Mouse (Mus musculus) T-helper 1 cell (primary cell): Measurements from ENCODE around the gene Ttn.
"Not testable (repeated sequence)": the region's sequence is repeated elsewhere in the genome, so short reads cannot be mapped to it uniquely, and the experiment has no call there.

Experiments used
- in situ Hi-C: fragments of 300-600 bp; cut with MboI, MseI; formaldehyde crosslinking; loops from one replicate; pipeline ENCODE4 v1.15.1; 2025; ENCODE audit warnings: high pct_unique_total_duplicates

Gene Ttn

DNA sequence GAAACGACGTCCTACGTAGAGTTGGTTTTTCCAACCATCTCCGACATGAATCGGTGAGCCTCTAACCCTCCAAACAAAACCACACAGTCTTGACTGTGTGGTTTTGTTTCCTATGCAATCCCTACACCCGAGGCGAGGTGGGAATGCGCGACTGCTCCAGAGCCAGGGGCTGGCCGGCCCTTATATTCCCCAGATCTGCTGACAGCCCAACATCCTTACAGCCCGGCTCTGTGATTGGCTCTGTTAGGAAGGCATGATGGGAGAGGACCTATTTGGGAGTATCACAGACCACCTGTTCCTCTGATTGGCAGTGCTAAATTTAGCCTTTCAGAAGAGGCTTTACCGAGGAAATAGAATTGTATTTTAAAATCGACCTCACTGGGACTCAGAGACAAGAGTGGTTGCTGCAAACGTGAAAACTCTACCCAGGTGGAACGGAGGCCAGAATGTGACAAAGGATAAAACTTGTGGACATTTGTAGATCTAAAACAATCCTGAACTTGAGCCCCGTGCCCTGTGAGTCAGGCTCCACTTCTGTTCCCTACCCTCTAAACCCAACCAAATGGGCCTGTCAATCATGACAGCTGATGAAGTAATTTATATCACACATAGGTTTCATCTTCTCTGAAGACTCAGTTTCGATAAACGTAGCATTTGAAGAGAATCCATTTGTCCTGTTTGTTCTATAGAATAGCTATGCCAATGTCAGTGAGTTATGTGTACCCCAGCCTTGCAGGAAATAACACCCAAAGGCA lies at the start of gene Ttn:
Gene Ttn, minus strand, starts transcription at position 157 of the 755 bp plus-strand sequence.
- in situ Hi-C loops, result loop anchor here (5.0 kb wide), 1 partner anchor 50 kb away; no protein-coding TSS in a partner anchor

DNA sequence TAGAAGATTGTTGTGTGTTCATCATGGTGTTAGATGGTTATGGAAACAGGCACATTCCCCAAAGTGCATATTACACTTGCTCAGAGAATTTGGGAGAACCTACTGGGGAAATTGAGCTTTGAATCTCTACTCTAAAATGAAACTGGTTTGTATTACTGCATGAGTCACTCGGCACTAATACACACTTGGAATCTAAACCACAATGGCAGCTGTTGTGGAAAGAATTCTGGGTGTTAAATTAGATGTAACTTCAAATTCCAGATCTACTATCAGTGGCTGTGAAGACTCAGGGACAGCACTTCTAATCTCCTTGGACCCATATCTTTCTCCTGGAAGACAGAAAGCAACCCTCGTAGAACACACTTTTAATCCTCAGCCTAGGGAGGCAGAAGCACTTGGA lies 38.3 kb upstream of the Ttn start:
- in situ Hi-C loops, result no loop called here

DNA sequence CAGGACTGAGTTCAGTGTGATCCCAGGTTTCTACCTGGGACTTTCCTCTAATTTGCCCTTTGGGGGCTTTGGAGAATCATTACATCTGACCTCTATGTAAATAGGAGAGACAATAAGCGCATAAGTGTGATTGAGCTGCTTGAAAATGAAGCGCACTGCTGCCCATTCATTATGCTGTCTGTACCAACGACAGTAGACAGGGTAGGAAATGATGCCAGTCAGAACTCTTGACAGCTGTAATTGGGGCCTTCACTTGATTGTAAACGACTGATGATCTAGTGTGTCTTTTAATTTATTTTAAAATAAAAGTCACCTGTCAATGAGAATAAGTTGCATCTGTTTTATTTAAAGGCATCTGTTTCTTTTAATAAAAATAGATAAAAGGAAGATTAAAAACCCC lies 35.4 kb upstream of the Ttn start:
- in situ Hi-C loops, result no loop called here

DNA sequence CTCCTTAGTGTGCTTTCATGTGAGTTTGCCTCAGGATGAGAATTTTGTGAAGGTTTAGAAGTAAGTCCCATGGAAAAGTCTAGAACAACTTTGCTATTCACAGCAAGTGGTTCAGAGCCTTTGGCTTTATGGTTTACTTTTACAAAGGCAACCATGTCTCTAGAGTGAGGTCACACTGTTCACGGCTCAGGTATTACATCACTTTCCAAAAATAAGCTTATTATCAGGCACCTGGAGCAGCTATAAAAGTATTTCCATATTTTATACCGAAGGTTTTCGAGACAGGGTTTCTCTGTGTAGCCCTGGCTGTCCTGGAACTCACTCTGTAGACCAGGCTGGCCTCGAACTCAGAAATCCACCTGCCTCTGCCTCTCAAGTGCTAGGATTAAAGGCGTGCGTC lies 31.1 kb upstream of the Ttn start:
- in situ Hi-C loops, result not testable (repeated sequence)

DNA sequence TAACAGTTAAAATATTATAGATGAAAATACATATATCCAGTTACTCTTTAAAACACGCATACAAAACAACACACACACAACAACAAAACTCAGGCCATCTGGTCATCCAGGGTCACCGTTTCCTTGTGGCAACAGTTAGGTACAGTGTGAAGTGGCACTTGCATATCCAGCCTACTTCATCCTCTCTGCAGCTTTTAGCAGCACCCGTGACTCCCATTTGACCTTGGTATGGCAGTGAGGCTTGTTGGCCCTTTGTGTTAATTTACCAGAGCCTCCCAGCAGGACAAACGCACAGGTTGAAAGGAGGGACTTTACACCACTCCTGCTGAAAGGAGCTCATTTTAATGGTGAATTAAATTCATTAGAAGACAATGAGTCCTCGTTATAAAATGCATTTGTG lies 29.6 kb upstream of the Ttn start:
- in situ Hi-C loops, result no loop called here

DNA sequence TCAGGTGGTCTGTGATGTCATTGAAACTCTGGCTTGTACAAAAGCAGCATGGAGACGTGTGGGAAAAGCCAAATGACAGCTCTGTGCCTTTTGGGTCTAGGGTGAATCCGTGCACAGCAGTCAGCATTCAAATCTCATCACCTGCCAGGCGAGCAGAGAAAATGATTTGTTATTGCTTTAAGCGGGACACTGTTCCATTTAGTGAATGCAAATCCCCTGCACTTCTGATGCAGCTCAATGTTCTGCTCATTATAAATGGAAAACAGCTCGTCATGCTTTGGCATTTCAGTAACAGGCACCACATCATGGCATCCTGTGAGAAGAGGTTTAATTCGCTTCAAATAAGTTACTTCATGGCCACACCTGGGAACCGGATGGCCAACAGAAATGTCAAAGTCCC lies 24.7 kb upstream of the Ttn start:
- in situ Hi-C loops, result no loop called here

DNA sequence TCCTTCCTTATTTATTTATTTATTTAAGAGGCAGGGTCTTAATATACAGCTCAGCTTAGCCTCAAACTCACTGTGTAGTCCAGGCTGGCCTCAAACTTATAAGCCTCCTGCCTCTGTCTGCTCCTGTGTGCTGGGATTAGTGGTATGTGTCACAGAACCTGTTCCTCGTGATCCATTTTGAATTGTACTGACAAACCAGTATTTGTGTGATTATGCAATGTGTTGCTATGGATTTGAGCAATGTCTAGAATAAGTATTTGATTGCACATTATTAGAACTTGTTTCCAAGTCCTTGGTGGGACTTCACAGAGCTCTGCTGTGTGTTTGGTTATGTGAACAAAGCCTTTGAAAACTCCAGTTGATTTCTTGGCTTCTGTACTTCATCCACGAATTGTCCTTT lies 20.8 kb upstream of the Ttn start:
- in situ Hi-C loops, result no loop called here

DNA sequence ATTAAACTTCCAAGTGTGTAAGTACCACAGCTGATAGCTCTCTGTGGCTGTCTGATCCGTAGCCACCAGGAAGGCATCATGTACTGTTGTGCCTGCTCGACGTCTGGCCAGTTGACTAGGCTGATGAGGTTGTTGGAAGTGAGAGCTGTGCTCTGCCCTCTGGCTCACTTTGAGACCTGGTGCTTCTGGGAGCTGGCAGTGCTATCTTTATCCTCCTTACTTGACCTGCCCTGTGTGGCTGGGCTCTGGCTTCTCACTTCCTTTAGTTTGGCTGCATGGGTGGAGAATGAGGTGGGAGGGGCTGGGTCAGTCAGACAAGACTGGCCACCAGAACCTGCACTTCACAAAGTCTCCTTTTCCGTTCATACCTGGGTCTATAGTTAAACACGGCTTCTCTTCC lies 16.0 kb upstream of the Ttn start:
- in situ Hi-C loops, result no loop called here

DNA sequence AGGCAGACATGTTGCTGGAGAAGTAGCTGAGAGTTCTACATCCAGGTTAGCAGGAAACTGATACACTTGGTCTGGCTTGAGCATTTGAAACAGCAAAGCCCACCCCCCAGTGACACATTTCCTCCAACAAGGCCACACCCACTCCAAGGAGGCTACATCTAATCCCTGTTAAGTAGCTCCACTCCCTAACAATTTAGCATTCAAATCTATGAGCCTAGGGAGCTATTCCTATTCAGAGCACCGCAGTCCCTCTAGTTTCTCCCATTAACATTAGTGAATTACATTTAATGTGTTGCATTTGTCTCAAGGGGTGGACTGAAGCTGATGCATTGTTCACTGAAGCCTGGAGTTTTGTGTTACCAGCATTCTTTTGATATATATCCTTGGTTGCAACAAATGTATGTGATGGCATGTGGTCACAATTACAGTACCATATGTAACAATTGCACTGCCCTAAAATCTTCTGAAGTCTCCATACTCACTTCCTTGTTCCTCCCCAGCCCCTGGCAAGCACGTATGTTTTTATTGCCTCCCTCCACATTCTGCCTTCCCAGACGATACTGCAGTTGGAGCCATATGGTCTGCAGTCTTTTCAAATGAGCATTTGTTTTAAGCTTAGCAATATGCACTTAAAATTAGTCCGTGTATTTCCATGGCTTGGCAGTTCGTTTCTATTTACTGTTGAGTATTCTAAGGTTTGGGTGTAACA lies 10.3 kb upstream of the Ttn start:
- in situ Hi-C loops, result no loop called here

DNA sequence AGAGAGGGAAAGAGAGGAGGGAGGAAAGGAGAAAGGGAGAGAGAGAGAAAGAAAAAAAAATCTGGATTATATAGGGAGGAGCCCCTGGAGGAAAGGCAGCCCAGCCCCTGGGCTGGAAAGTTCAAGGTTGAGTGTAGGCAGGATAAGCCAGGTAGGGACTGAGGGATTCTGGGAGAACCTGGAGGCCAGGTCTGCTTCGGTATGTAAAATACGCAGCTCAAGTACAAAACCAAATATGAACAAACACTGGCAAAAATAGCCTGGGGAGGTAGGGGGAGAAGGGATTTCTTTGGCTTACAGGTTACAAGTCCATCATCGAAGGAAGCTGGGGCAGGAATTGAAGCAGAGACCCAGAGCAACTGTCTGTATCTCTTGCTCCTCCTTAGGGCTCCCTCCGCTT lies 5.0 kb upstream of the Ttn start:
- in situ Hi-C loops, result no loop called here

DNA sequence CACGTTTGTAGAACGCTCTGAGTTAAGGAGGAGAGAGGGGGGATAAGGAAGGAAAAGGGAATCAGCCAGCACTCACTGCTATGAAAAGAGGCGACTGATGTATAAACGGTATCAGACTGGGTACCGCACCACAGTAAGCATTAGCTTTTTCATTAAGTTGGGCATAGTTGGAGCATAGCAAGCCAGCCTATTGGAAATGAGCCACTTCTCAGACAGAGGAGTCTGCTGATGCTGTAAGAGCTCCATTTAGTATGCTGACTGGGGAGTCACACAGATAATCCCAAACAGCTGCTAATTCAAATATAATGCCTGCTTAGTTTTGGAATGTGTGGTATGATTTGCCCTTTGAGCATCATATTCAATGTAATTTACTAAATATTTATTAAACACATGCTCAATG lies 2.0 kb upstream of the Ttn start:
- in situ Hi-C loops, result loop anchor here (5.0 kb wide), 1 partner anchor 52 kb away; no protein-coding TSS in a partner anchor

DNA sequence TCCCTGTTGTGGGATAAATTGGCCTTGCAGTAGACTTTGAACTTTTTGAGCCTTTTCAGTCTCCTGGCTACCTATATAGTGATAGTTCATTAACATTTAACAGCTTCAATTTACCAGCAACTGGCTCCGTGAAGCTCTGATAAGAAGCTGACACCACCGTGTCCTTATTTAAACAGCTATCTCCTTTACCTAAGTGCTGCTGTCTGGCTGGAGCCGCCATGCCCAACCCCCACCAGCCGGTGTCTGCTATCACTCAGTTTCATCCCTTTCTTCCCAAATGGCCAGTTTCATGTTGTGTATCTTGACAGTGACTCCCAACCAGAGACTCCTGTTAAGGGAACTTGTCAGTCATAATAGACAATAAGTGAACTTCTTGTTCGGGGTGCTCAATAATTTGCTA lies 1.3 kb upstream of the Ttn start:
- in situ Hi-C loops, result loop anchor here (5.0 kb wide), 1 partner anchor 51 kb away; no protein-coding TSS in a partner anchor

DNA sequence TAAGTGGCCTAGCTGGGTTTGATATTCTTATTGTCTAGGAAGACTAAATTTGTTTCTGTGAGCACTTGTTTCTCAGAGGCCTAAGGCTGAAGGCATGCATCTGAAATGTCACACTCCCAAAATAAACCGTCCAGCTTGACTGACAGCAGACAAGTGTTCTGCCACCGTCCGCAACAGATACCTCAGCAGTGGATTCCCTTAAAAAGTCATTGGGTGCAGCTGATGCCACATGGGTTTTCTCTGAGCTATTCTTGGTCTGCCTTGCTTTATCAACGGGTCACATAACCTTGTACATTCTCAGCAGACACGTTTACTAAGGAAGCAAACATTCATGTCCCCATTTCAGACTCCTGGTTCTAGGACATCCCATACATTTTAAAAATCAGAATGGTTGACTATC lies 630 bp downstream of the Ttn start:
- in situ Hi-C loops, result loop anchor here (5.0 kb wide), 1 partner anchor 49 kb away; no protein-coding TSS in a partner anchor

DNA sequence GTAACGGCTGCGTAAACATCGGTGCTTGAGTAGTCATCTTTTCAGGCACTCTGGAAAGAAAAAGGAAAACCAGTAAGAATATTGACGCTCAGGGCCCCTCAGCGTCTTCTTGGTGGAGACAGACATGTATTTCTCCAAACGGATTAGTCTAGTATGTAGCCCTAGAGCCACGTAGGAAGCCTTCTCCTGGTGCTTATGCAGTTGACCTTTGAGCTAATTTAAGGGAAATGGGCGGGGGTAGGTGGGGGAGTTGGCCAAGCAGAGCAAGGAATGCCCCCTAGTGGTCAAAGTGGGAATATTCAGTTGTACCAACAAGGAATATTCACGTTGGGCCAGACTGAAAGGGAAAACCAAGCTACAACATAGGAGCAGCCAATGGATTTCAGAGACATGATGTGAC lies 2.2 kb downstream of the Ttn start:
- in situ Hi-C loops, result loop anchor here (5.0 kb wide), 1 partner anchor 48 kb away; no protein-coding TSS in a partner anchor

DNA sequence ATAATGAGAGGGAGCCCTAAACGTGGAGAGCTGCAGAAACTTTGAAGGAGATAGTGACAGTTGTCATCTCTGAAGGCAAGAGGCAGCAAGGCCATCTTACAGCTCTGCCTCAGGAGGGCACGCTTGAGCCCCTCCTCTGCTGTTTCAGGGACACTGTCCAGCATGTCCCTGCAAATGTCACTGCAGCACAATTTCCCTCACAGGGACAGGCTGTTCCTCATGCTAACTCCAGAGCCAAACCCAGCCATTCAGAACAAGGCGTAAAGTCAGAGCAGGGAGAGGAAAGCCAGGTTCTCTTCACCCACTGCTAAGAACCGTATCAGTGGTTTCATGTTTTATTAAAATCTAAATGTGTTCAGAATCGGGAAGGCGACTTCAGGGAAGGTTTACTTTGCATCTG lies 4.7 kb downstream of the Ttn start:
- in situ Hi-C loops, result no loop called here

DNA sequence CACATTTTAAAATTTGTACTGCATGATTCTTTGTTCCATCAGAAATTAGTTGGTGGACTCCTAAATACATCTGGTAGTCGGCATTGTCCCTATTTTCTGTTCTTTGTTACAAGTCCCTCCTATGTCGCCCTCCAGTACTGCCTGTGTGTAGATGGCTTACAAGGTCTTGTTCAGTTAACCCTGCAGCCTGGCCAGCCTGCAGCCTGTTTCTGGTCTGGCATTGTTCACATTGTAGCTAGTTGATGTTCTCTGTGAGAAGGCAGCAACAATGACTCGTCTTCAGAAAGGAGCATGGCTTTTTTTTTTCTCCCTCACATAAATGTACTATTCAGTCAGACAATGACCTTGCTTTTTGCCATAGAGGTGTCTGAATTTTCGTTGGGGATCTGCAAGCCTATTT lies 10.3 kb downstream of the Ttn start:
- in situ Hi-C loops, result loop anchor here (25.0 kb wide), 1 partner anchor 365 kb away; no protein-coding TSS in a partner anchor

DNA sequence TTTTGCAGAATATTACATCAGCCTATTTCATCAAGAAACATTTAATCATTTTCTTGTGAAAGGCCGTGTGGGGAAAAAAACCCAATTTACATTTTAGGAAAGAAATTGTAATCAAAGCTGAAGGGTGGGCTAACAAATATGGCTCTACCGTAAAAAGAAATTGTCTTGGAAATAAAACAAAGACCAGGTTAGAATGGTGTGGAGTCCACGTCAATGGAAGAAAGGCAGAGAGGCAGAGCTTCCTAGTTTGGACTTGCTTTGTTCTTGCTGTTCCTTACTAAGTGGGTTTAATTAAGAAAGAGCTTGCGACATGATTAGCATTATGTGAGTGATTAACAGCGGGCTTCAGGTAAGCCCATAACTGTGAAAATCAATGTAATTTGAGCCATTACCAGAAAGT lies 11.3 kb downstream of the Ttn start:
- in situ Hi-C loops, result loop anchor here (25.0 kb wide), 1 partner anchor 366 kb away; no protein-coding TSS in a partner anchor

DNA sequence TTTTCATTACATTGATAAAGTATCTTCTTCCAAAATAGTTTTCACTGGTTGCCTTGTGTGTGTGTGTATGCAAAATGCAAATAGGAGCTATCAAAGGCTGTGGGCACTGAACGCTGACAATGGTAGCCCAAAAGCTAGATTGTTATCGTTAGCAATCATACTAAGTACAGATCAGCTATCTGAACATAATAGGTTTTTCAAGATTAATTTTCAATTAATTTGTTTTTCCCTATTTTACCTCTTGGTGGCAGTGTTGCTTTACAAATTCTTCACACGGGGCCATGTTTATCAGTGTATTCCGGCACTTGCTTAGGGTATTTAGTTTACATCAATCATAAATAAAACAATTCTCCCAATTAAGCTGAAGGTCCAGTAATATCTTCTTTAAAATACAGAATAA lies 11.7 kb downstream of the Ttn start:
- in situ Hi-C loops, result loop anchor here (25.0 kb wide), 1 partner anchor 367 kb away; no protein-coding TSS in a partner anchor

DNA sequence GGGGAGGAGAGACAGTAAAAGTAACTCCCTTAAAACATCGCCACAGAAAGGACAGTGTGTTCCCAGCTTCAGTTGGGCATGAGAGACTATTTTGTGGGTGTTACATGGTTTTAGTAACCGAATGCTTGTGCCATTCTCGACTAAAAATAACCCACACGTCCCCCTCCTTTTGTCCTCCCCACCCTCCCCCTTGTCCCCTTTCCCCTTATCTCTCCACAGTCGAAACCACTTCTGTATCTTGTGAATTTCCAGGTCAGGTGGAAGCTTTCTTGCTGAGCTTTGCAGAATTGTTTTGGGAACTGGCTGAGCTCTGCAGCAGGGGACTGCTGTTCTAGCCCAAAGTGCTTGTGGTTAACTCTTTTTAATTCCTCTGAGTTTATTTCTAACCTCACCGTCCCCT lies 12.1 kb downstream of the Ttn start:
- in situ Hi-C loops, result loop anchor here (25.0 kb wide), 1 partner anchor 367 kb away; no protein-coding TSS in a partner anchor

DNA sequence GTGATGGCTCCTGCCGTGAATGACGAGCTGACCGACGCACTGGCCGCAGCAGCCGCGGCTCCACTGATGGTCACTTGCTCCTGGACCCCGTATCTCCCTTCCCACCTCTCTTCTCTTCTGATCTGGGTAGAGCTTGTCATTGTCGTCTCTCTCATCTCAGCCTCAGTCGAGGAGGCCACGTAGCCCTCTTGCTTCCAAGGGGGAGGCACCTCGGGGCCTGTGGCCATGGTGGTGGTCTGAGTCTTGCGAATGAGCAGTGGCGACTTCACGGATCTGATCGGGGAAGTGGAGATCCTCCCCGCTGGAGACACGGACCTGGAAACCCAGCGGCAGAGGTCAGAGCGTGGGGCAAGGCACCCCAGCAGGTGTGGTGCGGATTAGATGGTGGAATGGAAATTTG lies 12.7 kb downstream of the Ttn start:
- in situ Hi-C loops, result loop anchor here (25.0 kb wide), 1 partner anchor 368 kb away; no protein-coding TSS in a partner anchor

DNA sequence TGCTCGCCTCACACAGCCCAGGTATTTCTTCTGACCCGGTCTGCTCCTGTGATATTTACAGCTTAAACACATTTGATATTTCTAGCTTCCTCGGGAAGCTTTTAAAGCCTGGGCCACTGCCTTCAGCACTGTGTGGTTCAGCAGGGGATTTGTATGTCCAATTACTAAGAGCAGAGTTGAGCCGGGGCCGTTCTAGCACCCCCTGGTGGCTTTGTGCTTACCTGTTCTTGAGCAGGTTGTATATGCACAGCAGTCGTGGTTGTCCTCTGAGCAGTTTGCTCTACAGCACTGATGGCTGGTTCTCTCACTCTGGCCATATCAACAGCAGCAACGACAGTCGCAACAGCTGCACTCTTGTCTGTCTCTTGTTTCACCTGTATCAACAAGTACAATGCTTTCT lies 13.4 kb downstream of the Ttn start:
- in situ Hi-C loops, result loop anchor here (25.0 kb wide), 1 partner anchor 368 kb away; no protein-coding TSS in a partner anchor

DNA sequence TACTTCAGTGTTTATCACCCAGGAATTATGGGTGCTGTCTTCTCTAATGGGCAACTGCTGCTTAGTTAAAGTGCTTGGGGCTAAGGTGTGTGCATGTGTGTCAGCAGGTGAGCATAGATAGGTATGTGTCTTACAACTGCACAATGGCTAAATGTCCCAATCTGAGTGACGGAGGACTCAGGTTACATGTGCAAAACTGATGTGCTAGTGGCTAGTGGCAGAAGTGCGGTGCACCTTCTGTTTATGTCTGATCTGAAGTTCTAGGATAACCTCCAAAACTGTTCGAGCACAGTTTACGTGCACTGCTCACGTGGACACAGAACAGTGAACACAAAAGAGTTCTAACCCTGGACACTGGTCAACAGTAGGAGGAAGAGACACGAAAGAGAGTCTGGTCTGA lies 15.8 kb downstream of the Ttn start:
- in situ Hi-C loops, result loop anchor here (25.0 kb wide), 1 partner anchor 371 kb away; no protein-coding TSS in a partner anchor
